Mouse (Mus musculus): ENCODE results near the gene Mapk3. TPM values are rescaled to one million over a fixed set of nuclear protein-coding genes. Genes with fewer than 3 reads are reported as not detected.

Gene Mapk3
- total and polyA plus RNA-seq, 2 experiments from 2014 or later: 53.0 to 59.2 TPM

DNA sequence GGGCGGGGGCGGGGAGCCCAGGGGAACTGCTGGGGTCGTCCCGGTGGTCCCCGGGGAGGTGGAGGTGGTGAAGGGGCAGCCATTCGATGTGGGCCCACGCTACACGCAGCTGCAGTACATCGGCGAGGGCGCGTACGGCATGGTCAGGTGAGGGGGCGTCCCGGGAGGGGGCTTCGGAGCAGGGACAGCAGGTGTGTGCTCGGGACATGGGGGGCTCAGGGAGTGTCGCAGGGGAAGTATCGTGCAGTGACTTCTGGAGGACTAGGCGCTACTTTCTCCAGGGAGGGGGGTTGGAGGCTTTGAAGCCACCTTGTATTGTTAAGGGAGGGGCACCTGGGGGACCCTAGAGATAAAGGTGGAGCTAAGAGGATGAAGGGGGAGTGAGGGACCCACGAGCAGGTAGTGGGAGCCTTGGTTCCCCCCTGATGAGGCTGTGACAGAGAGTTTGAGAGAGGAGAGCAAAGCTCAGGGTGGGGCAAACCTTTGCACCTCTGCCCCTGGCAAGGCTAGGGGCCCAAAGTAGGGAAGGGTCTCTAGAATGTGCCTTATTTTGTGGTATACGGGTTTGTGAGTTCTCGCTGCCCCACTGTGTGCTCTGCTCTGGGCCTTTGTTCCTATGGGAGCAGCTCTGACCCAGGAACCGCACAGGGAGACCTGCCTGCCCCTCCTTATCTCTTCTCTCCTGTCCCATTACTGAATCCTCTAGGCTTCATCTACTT is 430 bp downstream of the Mapk3 start:
- ATAC-seq (ENCODE audit: insufficient read depth, low read depth) (peak; percentile 15), DNase-seq (ENCODE audit: low spot score) (no peak)
- no peaks in the 10 kb centered on the region for H3K9me3 ChIP-seq (replicated peaks; ENCODE audit: control insufficient read depth, low read length)
- H3K27me3 ChIP-seq (ENCODE audit: control insufficient read depth, insufficient read depth, low read length): no peaks in the 10 kb centered on the region
- H3K4me3 ChIP-seq (ENCODE audit: low read depth, low read length): peak overlapping the region; percentile 82
- 2% methylated on average over 22 of the region's 24 CpGs for WGBS
- TF ChIP-seq EP300 (IDR thresholded peaks at IDR 0.05; ENCODE audit: low read depth): no peak
- TF ChIP-seq CTCF (IDR thresholded peaks at IDR 0.05; ENCODE audit: low read depth): no peak
- H3K36me3 ChIP-seq (replicated peaks; ENCODE audit: control insufficient read depth, insufficient read depth, low read length): peaks cover 21% of the 10 kb centered on the region
- H3K9ac ChIP-seq (replicated peaks; ENCODE audit: low read depth, low read length): peak overlapping the region; percentile 87
- peaks cover 13% of the 10 kb centered on the region; the same call in 1 of the 2 replicates for H3K4me1 ChIP-seq (ENCODE audit: control insufficient read depth, insufficient read depth)
- H3K27ac ChIP-seq (ENCODE audit: low read depth): peak overlapping the region; percentile 94
- H3K4me2 ChIP-seq (ENCODE audit: low read depth, low read length): peak overlapping the region; percentile 91

DNA sequence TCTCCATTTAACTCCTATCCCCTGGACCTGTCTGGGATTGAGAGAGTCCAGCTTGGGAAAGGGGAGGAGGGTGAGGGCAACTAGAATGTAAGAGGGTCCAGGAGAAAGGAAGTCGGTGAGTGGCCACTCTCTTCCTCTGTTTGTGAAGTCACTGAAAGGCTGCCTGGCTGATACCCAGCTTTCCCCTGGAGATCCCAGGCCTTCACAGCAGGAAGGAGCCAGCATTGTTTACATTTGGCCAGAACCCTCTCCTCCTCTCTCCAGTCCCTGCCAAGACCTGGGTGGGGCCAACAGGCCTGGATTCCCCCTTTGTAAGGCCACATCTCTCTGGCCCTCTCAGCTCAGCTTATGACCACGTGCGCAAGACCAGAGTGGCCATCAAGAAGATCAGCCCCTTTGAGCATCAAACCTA is 996 bp downstream of the Mapk3 start:
- H3K4me3 ChIP-seq (ENCODE audit: low read depth, low read length): peak overlapping the region; percentile 82
- no peaks in the 10 kb centered on the region for H3K9me3 ChIP-seq (replicated peaks; ENCODE audit: control insufficient read depth, low read length)
- peaks cover 25% of the 10 kb centered on the region for H3K36me3 ChIP-seq (replicated peaks; ENCODE audit: control insufficient read depth, insufficient read depth, low read length)
- peak overlapping the region; percentile 87 for H3K9ac ChIP-seq (replicated peaks; ENCODE audit: low read depth, low read length)
- peak overlapping the region; percentile 91 for H3K4me2 ChIP-seq (ENCODE audit: low read depth, low read length)
- whole genome bisulfite sequencing: 21% methylated on average over 3 of the region's 3 CpGs
- TF ChIP-seq CTCF (IDR thresholded peaks at IDR 0.05; ENCODE audit: low read depth): no peak
- peak; percentile 26; the same call in 1 of the 2 replicates for TF ChIP-seq EP300 (IDR thresholded peaks at IDR 0.05; ENCODE audit: low read depth)
- ATAC-seq (ENCODE audit: insufficient read depth, low read depth) (peak; percentile 74), DNase-seq (ENCODE audit: low spot score) (peak; percentile 87)
- H3K27me3 ChIP-seq (ENCODE audit: control insufficient read depth, insufficient read depth, low read length): no peaks in the 10 kb centered on the region
- H3K4me1 ChIP-seq (ENCODE audit: control insufficient read depth, insufficient read depth): peaks cover 9% of the 10 kb centered on the region; the same call in 1 of the 2 replicates
- H3K27ac ChIP-seq (ENCODE audit: low read depth): peak overlapping the region; percentile 94

DNA sequence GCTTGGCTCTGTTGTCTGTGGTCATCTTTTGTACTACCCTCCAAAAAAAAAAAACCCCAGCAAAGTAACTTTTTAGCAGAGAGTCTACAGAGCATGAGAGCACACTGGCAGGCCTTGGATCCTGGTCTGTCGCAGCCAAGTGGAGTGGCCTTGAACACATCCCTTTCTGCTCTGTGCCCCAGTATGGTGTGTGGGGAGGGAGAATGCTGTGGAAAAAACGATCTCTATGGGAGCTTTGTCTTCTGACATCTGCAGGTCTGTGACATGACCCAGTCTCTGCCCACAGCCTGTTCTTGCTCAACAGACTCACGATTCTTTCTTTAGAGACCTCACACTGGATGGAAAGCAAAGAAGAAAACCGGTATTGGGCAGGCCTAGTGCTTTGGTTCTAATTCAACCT is 1.6 kb downstream of the Mapk3 start:
- Histone ChIP-seq H3K4me1 (ENCODE audit: control insufficient read depth, insufficient read depth) (peaks cover 9% of the 10 kb centered on the region; the same call in 1 of the 2 replicates), H3K36me3 (replicated peaks; ENCODE audit: control insufficient read depth, insufficient read depth, low read length) (peaks cover 31% of the 10 kb centered on the region), H3K9ac (replicated peaks; ENCODE audit: low read depth, low read length) (peak overlapping the region; percentile 87; the same call in 1 of the 2 replicates), H3K4me3 (ENCODE audit: low read depth, low read length) (peak overlapping the region; percentile 82; the same call in 1 of the 2 replicates), H3K4me2 (ENCODE audit: low read depth, low read length) (peak overlapping the region; percentile 91), H3K27ac (ENCODE audit: low read depth) (peak overlapping the region; percentile 94), H3K27me3 (ENCODE audit: control insufficient read depth, insufficient read depth, low read length) (no peaks in the 10 kb centered on the region), H3K9me3 (replicated peaks; ENCODE audit: control insufficient read depth, low read length) (no peaks in the 10 kb centered on the region)
- TF ChIP-seq CTCF (IDR thresholded peaks at IDR 0.05; ENCODE audit: low read depth): no peak
- no peak for TF ChIP-seq EP300 (IDR thresholded peaks at IDR 0.05; ENCODE audit: low read depth)
- ATAC-seq (ENCODE audit: insufficient read depth, low read depth): no peak
- no peak for DNase-seq (ENCODE audit: low spot score)
- 57% methylated on average over 4 of the region's 4 CpGs for WGBS

DNA sequence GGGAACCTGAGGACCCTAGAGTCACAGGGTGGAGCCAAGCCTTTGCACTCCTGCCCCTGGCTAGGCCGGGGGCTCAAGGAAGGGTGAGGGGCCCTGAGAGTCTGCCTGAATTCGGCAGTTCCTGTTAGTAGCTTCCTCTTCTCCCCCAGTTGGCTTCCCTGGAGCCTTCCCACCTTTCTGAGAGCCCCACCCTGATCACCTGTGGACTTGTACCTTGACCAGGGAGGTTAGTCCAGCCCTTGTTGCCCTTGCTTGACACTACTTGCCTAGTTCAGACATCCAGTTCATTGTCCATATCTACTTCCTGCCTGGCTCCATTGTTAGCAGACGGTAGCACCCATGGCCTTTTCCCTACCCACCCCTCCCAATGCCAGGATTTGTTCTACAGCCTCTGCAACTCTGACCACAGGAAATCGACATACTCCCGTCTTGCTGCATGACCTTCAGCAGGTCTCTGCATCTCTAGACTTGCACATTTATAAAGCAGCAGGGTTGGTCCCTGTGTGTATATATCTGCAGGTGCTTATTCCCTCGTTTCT is 2.2 kb downstream of the Mapk3 start:
- Histone ChIP-seq H3K4me2 (ENCODE audit: low read depth, low read length) (peak overlapping the region; percentile 91; the same call in 1 of the 2 replicates), H3K36me3 (replicated peaks; ENCODE audit: control insufficient read depth, insufficient read depth, low read length) (peaks cover 36% of the 10 kb centered on the region), H3K9ac (replicated peaks; ENCODE audit: low read depth, low read length) (no peak overlapping the region), H3K4me3 (ENCODE audit: low read depth, low read length) (no peak overlapping the region), H3K27ac (ENCODE audit: low read depth) (peak overlapping the region; percentile 94), H3K9me3 (replicated peaks; ENCODE audit: control insufficient read depth, low read length) (no peaks in the 10 kb centered on the region), H3K4me1 (ENCODE audit: control insufficient read depth, insufficient read depth) (peaks cover 9% of the 10 kb centered on the region; the same call in 1 of the 2 replicates), H3K27me3 (ENCODE audit: control insufficient read depth, insufficient read depth, low read length) (no peaks in the 10 kb centered on the region)
- 58% methylated on average over 6 of the region's 6 CpGs for WGBS
- TF ChIP-seq CTCF (IDR thresholded peaks at IDR 0.05; ENCODE audit: low read depth): no peak
- TF ChIP-seq EP300 (IDR thresholded peaks at IDR 0.05; ENCODE audit: low read depth): no peak
- ATAC-seq (ENCODE audit: insufficient read depth, low read depth): no peak
- DNase-seq (ENCODE audit: low spot score): no peak

DNA sequence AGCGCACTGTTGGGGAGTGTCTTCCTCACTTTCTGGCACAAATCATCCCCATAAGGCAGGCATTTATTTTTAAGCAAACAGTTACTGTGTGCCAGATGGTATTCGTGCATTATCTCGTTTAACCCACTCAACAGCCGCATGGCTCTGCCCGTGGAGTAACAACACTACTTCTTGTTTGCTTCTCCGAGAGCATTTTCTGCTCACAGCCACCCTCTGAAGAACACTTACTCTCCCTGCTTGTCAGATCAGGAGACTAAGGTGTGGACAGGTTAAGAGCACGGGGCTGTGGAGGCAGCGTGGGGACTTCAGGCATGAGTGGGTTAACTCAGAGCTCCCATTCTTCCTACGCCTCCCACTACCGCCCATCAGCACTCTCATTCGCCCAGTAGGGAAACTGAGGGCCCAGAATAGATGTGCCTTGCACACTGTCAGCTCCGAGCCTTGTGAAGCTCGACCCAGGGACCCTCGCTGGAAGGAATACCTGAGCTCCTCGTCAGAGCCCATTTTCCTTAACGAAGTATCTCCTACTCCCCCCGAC is 3.1 kb downstream of the Mapk3 start:
- no peak overlapping the region for H3K9ac ChIP-seq (replicated peaks; ENCODE audit: low read depth, low read length)
- no peak overlapping the region for H3K4me3 ChIP-seq (ENCODE audit: low read depth, low read length)
- peaks cover 45% of the 10 kb centered on the region for H3K36me3 ChIP-seq (replicated peaks; ENCODE audit: control insufficient read depth, insufficient read depth, low read length)
- no peaks in the 10 kb centered on the region for H3K27me3 ChIP-seq (ENCODE audit: control insufficient read depth, insufficient read depth, low read length)
- 45% methylated on average over 17 of the region's 17 CpGs for WGBS
- no peak overlapping the region for H3K27ac ChIP-seq (ENCODE audit: low read depth)
- no peak for DNase-seq (ENCODE audit: low spot score)
- no peaks in the 10 kb centered on the region for H3K9me3 ChIP-seq (replicated peaks; ENCODE audit: control insufficient read depth, low read length)
- no peak overlapping the region for H3K4me2 ChIP-seq (ENCODE audit: low read depth, low read length)
- ATAC-seq (ENCODE audit: insufficient read depth, low read depth): no peak
- no peak for TF ChIP-seq CTCF (IDR thresholded peaks at IDR 0.05; ENCODE audit: low read depth)
- H3K4me1 ChIP-seq (ENCODE audit: control insufficient read depth, insufficient read depth): peaks cover 9% of the 10 kb centered on the region; the same call in 1 of the 2 replicates
